Mouse (Mus musculus): ENCODE measurements around the gene March2.

Gene March2

DNA sequence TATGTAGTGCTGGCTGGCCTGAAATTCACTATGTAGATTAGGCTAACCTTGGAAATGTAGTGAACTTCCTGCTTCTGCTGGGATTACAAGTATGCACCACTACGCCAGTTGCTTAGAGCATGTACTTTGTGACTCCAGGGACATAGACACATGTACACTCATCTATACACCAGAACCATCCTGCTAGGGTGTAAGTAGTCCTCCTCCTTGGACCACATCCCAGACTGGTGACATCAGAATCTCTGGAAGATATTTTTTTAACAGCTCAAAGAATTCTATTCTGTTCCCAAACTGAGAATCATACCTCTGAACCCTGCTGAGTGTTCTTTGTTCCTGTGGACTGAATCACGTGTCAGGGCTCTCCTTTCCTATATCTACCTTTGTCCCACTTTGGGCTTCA is 81.4 kb downstream of the March2 start:
- DNase-seq (ENCODE audit: low spot score): no peak
